Mouse (Mus musculus): ENCODE data around the gene 9130019O22Rik.

The 9130019O22Rik gene

GRCm38 (mm10) chr7:127378310-127378921 is 8.6 kb downstream of the 9130019O22Rik start:
- DNase-seq (ENCODE audit: low read depth, low spot score) = no peak

- DNase-seq (ENCODE audit: low read depth, low spot score) = peak; percentile 99
Measured at GRCm38 (mm10) chr7:127375271-127376245, 11.4 kb downstream of the 9130019O22Rik start, which contains the start of gene Zfp747. Zfp747 (minus strand) TSS chr7:127376050.

GRCm38 (mm10) chr7:127371870-127372269 is 15.1 kb downstream of the 9130019O22Rik start:
- DNase-seq (ENCODE audit: low read depth, low spot score) = peak; percentile 50

- no peak for DNase-seq (ENCODE audit: low read depth, low spot score)
Measured at GRCm38 (mm10) chr7:127371213-127371612, 15.8 kb downstream of the 9130019O22Rik start.

GRCm38 (mm10) chr7:127366249-127366648 is 20.7 kb downstream of the 9130019O22Rik start:
- DNase-seq (ENCODE audit: low read depth, low spot score) = no peak

GRCm38 (mm10) chr7:127364166-127364565 is 22.8 kb downstream of the 9130019O22Rik start:
- peak; percentile 22 for DNase-seq (ENCODE audit: low read depth, low spot score)

- peak; percentile 21 for DNase-seq (ENCODE audit: low read depth, low spot score)
Measured at GRCm38 (mm10) chr7:127363475-127363921, 23.5 kb downstream of the 9130019O22Rik start.

GRCm38 (mm10) chr7:127362418-127362817 is 24.5 kb downstream of the 9130019O22Rik start:
- peak; percentile 68 for DNase-seq (ENCODE audit: low read depth, low spot score)

- DNase-seq (ENCODE audit: low read depth, low spot score) = no peak
Measured at GRCm38 (mm10) chr7:127361449-127361848, 25.5 kb downstream of the 9130019O22Rik start.

- no peak for DNase-seq (ENCODE audit: low read depth, low spot score)
Measured at GRCm38 (mm10) chr7:127360265-127360664, 26.7 kb downstream of the 9130019O22Rik start.

GRCm38 (mm10) chr7:127358472-127358871 is 28.5 kb downstream of the 9130019O22Rik start:
- no peak for DNase-seq (ENCODE audit: low read depth, low spot score)

- no peak for DNase-seq (ENCODE audit: low read depth, low spot score)
Measured at GRCm38 (mm10) chr7:127357871-127358270, 29.1 kb downstream of the 9130019O22Rik start.

GRCm38 (mm10) chr7:127355796-127356195 is 31.2 kb downstream of the 9130019O22Rik start:
- DNase-seq (ENCODE audit: low read depth, low spot score) = no peak

GRCm38 (mm10) chr7:127351230-127352004 is 35.5 kb downstream of the 9130019O22Rik start:
- no peak for DNase-seq (ENCODE audit: low read depth, low spot score)

- peak; percentile 84 for DNase-seq (ENCODE audit: low read depth, low spot score)
Measured at GRCm38 (mm10) chr7:127346676-127347075, 40.3 kb downstream of the 9130019O22Rik start.

GRCm38 (mm10) chr7:127345512-127346325 is 41.2 kb downstream of the 9130019O22Rik start, which contains the start of gene Zfp768:
Zfp768 (minus strand) TSS chr7:127345589.
- peak; percentile 90 for DNase-seq (ENCODE audit: low read depth, low spot score)

- DNase-seq (ENCODE audit: low read depth, low spot score) = no peak
Measured at GRCm38 (mm10) chr7:127345092-127345491, 41.9 kb downstream of the 9130019O22Rik start.

GRCm38 (mm10) chr7:127344371-127344770 is 42.6 kb downstream of the 9130019O22Rik start:
- no peak for DNase-seq (ENCODE audit: low read depth, low spot score)

- DNase-seq (ENCODE audit: low read depth, low spot score) = peak; percentile 29
Measured at GRCm38 (mm10) chr7:127343351-127344019, 43.5 kb downstream of the 9130019O22Rik start.

- DNase-seq (ENCODE audit: low read depth, low spot score) = no peak
Measured at GRCm38 (mm10) chr7:127342888-127343287, 44.1 kb downstream of the 9130019O22Rik start.

Data from R1 (cell line).